Mouse (Mus musculus): Measurements from ENCODE around the gene Gm3127. TPM values are rescaled to one million over a fixed set of nuclear protein-coding genes. Genes with fewer than 3 reads are reported as not detected.
"Not testable (repeated sequence)": the region's sequence is repeated elsewhere in the genome, so short reads cannot be mapped to it uniquely, and the experiment has no call there.

Gm3127 gene
- polyA plus RNA-seq (2012; rRNA removed): not detected in 2 replicates

DNA sequence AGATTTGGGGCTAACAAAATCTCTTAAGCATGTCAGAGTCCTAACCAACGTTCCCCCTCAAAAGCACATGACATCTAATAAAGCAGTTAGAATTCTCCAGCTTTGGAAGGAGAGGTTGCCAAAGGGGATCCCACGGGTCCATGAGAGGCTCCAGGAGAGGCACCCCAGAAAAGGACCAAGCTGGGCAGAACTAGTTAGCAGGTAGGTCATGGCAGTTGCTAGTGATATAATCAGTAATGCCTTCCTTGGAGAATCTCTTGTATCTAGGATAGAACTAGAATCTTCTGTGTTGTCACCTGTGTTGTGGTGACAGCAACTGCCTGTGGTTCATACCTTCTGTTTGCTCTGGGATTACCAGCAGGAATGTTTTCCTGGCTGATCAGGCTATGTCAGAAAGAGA, at the start of gene Gm3127:
TSS of gene Gm3127 (plus strand) at position 301 of the 400 bp plus-strand sequence.
- DNase-seq (ENCODE audit: low read depth, low spot score): not testable (repeated sequence)
- WGBS: 71% methylated on average over 1 of the region's 2 CpGs

DNA sequence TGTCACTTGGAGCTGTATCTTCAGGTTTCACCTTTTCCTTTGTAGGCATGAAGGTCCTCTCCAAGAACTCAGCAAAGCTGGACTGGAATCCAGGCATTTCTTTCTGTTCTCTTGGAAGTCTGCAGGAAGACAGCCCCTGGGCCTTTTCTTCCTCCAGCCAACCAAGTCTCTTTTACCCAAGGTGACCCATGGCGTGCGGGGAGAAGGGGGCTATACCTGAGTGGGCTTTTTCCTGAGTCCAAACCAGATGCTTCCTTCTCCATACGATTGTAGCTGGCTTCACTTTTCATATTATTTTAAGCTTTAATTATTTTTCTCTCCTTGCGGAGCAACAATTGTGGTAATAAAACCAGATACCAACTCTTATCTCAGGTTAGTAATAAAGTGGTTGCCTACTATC, 23.2 kb upstream of the Gm3127 start:
- WGBS: 80% methylated on average over 4 of the region's 4 CpGs
- not testable (repeated sequence) for DNase-seq (ENCODE audit: low read depth, low spot score)

DNA sequence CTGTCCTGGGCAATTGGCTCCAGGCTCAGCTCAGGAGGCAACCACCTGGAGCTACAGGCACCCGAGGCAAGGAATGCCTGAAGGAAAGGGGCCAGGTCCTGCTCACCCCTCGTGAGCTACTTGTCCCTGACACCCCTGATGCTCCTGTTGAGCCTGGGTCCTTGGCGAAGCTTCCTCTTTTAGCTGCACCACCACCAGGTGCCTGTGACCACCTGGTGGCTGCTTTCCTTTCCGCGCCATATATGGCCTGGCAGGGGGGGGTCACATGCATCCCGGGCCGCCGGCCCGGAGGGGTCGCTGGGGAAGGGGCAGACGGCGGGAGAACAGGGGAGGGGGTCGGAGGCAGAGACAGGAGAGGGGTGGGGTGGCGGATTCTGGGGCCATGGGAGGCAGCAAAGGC, 17.2 kb downstream of the Gm3127 start:
- DNase-seq (ENCODE audit: low read depth, low spot score): not testable (repeated sequence)
- 12% methylated on average over 13 of the region's 14 CpGs for WGBS

DNA sequence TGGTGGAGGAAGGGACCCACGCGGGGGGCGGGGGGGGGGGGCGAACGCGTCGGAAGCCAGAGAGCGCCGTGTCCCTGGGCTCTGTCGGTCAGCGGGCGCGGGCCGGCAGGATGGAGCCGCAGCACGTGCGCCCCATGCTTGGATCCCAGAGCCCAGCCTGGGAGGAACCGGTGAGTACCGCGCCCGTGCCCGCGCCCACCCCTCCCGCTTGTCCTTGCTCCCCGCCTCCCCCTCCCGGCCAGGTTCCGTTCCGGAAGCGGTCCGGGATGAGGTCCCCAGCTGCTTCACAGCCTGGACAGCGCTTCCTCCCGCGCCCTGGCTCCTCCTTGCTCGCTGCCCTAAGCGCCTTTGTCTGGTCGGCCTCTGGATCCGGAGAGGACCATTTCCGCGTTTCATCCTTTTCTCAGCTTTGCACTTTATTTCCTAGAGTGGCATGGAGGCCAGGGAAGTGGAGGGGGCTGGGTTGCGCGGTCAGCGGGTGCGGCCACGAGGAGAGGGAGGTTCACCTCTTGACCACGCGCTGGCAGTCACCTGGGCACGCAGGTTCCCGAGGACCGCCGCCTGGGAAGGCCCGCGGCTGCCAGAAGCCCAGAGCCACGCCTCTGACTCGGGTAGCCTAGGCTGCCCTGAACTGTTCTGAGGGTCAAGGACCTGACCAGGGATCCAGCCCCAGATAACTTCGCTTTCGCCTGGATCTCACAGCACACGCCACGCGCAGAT, 17.8 kb downstream of the Gm3127 start, which contains the start of gene Gm2974:
TSS of gene Gm2974 (plus strand) at position 86 of the 720 bp plus-strand sequence.
- not testable (repeated sequence) for DNase-seq (ENCODE audit: low read depth, low spot score)
- 17% methylated on average over 51 of the region's 59 CpGs for WGBS

DNA sequence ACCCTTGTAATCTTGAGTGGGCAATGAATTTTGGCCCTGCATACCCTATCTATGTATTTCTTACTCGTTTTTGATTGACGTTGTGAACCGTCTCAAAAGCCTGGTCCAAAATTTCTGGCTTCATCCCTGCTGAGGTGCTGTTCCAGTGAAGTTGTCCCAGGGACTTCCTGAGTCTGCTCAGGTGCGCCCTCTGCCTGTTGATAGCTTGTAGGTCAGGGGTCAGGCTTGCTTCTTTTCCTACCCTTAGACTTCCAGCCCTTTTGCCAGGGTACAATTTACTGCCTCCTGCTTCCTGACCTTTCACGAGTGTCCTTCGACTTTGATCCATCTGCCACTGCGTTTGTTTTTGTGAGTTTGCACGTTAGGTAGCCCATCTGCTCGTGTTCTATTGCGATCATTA, 18.5 kb downstream of the Gm3127 start:
- 28% methylated on average over 7 of the region's 10 CpGs for WGBS
- not testable (repeated sequence) for DNase-seq (ENCODE audit: low read depth, low spot score)

Other genes with a start within 250 kb of the Gm3127 start
- gene Gm3029, start 233.3 kb upstream of the Gm3127 start, polyA plus RNA-seq (2012; rRNA removed): not detected in 2 replicates
- gene Gm3095, start 201.5 kb upstream of the Gm3127 start, polyA plus RNA-seq (2012; rRNA removed): not detected in 2 replicates
- not detected in 2 replicates for gene Gm3099, start 166.6 kb upstream of the Gm3127 start, polyA plus RNA-seq (2012; rRNA removed)
- gene Gm5796, start 141.1 kb upstream of the Gm3127 start, polyA plus RNA-seq (2012; rRNA removed): 0.15 TPM in 1 of 2 replicates, not detected in the other
- gene Gm3115, start 80.9 kb upstream of the Gm3127 start, polyA plus RNA-seq (2012; rRNA removed): not detected in 2 replicates
- gene Gm8108, start 54.5 kb upstream of the Gm3127 start, polyA plus RNA-seq (2012; rRNA removed): 0.05 and 0.07 TPM in 2 replicates
- 0.16 TPM in 1 of 2 replicates, not detected in the other for gene Gm2974, start 17.5 kb downstream of the Gm3127 start, polyA plus RNA-seq (2012; rRNA removed)
- not detected in 2 replicates for gene Gm3138, start 84.6 kb downstream of the Gm3127 start, polyA plus RNA-seq (2012; rRNA removed)
- not detected in 2 replicates for gene Gm3149, start 152.3 kb downstream of the Gm3127 start, polyA plus RNA-seq (2012; rRNA removed)
- 0.11 TPM in 1 of 2 replicates, not detected in the other for gene 2610042L04Rik, start 169.7 kb downstream of the Gm3127 start, polyA plus RNA-seq (2012; rRNA removed)
- gene Gm3159, start 232.5 kb downstream of the Gm3127 start, polyA plus RNA-seq (2012; rRNA removed): not detected in 2 replicates

All from large intestine, adult 2 months (tissue).